Mouse (Mus musculus): Measurements from ENCODE around the gene Prkag1.

The Prkag1 gene

DNA sequence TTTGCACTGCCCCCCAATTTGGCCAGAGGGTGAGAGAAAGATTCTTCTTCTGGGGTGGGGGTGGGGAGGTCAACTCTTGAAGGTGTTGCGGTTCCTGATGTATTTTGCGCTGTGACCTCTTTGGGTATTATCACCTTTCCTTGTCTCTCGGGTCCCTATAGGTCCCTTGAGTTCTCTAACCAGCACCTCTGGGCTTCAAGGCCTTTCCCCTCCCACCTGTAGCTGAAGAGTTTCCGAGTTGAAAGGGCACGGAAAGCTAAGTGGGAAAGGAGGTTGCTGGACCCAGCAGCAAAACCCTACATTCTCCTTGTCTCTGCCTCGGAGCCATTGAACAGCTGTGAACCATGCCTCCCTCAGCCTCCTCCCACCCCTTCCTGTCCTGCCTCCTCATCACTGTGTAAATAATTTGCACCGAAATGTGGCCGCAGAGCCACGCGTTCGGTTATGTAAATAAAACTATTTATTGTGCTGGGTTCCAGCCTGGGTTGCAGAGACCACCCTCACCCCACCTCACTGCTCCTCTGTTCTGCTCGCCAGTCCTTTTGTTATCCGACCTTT lies 38.1 kb downstream of the Prkag1 start:
- DNase-seq (ENCODE audit: low spot score in 2 of 2) = no peak

DNA sequence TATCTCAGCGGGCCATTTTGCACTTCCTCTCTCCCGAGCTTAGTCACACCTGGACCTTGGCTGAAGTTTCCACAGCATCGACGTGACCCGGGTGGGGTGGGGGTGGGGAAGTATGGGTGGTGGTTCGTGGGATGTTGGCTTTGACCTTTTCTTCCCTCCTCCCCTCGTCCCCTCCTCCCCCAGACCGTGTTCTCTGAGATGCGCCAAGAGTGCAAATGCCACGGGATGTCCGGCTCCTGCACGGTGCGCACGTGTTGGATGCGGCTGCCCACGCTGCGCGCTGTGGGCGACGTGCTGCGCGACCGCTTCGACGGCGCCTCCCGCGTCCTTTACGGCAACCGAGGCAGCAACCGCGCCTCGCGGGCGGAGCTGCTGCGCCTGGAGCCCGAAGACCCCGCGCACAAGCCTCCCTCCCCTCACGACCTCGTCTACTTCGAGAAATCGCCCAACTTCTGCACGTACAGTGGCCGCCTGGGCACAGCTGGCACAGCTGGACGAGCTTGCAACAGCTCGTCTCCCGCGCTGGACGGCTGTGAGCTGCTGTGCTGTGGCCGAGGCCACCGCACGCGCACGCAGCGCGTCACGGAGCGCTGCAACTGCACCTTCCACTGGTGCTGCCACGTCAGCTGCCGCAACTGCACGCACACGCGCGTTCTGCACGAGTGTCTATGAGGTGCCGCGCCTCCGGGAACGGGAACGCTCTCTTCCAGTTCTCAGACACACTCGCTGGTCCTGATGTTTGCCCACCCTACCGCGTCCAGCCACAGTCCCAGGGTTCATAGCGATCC lies 38.9 kb downstream of the Prkag1 start:
- DNase-seq (ENCODE audit: low spot score in 2 of 2) = no peak

GRCm38 (mm10) chr15:98791771-98792170 lies 39.5 kb downstream of the Prkag1 start:
- DNase-seq (ENCODE audit: low spot score in 2 of 2) = no peak

GRCm38 (mm10) chr15:98791221-98791620 lies 40.1 kb downstream of the Prkag1 start:
- no peak for DNase-seq (ENCODE audit: low spot score in 2 of 2)

- no peak for DNase-seq (ENCODE audit: low spot score in 2 of 2)
These were observed 40.6 kb downstream of the Prkag1 start for GRCm38 (mm10) chr15:98790761-98791160.

DNA sequence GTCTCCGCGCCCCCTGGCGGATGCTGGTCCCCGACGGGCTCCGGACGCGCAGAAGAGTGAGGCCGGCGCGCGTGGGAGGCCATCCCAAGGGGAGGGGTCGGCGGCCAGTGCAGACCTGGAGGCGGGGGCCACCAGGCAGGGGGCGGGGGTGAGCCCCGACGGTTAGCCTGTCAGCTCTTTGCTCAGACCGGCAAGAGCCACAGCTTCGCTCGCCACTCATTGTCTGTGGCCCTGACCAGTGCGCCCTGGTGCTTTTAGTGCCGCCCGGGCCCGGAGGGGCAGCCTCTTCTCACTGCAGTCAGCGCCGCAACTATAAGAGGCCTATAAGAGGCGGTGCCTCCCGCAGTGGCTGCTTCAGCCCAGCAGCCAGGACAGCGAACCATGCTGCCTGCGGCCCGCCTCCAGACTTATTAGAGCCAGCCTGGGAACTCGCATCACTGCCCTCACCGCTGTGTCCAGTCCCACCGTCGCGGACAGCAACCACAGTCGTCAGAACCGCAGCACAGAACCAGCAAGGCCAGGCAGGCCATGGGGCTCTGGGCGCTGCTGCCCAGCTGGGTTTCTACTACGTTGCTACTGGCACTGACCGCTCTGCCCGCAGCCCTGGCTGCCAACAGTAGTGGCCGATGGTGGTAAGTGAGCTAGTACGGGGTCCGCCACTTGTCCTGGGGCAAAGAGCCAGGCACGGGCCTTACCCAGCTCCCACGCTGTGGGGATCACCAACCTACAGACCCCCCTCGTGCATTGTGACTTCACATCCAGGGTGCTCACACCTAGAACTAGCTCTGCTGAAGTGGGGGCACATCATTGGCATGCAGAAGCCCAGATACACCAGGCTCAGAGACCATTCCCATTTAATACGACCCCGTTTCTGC lies 41.4 kb downstream of the Prkag1 start, which contains the start of gene Wnt1:
TSS of gene Wnt1 (plus strand) at position 197 of the 875 bp plus-strand sequence.
- no peak for DNase-seq (ENCODE audit: low spot score in 2 of 2)

GRCm38 (mm10) chr15:98788972-98789660 lies 42.2 kb downstream of the Prkag1 start:
- no peak for DNase-seq (ENCODE audit: low spot score in 2 of 2)

DNA sequence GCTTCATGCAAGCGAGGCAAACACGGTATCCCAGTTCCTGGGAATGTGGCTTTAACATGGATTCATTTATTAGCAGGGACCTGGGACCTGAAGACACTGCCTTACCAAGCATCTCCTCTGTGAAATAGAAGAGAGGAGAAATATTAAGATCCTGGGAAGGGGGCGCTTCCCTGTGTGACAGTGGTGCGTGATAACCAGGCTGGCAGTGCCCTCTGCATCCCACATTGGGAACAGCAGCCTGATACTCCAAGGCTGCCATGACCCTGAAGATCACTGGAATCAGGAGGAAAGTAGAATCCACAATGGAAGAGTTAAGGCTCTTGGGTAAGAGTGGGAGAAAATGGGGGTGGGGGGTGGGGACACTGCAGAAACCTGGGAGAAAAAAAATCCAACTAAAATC lies 43.4 kb downstream of the Prkag1 start:
- DNase-seq (ENCODE audit: low spot score in 2 of 2) = no peak

- DNase-seq (ENCODE audit: low spot score in 2 of 2) = no peak
These were observed 45.6 kb downstream of the Prkag1 start for GRCm38 (mm10) chr15:98785744-98786143.

DNA sequence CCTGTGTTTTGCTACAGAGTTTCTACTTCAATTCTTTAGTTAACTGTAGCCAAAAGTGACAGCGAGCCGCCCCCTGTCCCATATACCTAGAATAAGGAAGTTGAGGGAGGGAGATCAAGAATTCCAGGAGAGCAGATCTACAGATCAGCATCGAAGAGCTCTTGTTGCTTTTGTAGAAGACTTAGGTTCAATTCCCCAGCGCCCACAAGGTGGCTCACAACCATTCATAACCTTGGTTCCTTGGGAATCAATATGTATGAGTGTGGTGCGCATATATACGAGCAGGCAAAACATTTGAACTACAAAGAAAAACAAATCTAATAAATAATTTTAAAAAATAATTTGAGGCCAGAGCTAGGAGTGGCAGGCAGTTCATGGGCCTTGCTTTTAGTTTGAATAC lies 50.2 kb downstream of the Prkag1 start:
- no peak for DNase-seq (ENCODE audit: low spot score in 2 of 2)

DNA sequence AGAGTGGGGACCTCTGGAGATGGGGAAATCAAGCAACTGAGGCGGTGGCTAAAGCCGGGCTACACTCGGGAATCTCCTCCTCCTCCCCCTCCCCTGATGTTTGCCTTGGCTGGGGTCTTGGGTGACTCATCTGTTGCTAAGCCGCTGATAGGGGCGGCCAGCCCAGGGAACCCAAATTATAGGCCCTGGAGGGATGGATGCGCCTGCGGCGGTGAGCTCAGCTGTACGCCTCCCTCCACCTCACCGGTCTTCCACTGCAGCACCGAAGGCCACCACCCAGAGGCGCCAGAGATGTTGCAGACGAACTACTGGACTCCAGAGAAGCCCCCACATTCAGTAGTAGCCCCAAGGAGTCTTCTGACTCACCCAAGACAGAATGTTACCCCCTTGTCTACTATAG lies 50.7 kb downstream of the Prkag1 start:
- peak; percentile 44 to 63 for DNase-seq (ENCODE audit: low spot score in 2 of 2)

DNA sequence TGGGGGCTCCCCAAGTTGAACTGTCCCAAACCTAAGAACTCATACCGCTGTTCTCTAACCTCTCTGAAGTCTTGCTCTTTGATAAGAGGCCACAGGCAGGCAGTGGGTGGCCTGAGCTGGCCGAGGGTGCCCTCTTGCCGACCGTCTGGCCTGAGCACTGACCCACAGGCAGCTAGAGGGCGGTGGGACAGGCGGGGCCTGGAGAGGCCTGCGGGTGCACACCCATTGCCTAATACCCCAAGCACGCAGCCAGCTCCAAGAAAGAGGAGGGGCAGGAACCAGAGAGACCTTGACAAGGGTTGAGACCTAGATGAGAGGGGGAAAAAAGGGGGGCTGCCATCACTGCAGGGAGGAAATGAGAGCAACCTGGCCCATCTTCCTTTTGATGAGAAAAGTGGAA lies 51.2 kb downstream of the Prkag1 start:
- DNase-seq (ENCODE audit: low spot score in 2 of 2) = peak; percentile 34 to 58

- no peak for DNase-seq (ENCODE audit: low spot score in 2 of 2)
These were observed 52.5 kb downstream of the Prkag1 start for GRCm38 (mm10) chr15:98778806-98779205.

DNA sequence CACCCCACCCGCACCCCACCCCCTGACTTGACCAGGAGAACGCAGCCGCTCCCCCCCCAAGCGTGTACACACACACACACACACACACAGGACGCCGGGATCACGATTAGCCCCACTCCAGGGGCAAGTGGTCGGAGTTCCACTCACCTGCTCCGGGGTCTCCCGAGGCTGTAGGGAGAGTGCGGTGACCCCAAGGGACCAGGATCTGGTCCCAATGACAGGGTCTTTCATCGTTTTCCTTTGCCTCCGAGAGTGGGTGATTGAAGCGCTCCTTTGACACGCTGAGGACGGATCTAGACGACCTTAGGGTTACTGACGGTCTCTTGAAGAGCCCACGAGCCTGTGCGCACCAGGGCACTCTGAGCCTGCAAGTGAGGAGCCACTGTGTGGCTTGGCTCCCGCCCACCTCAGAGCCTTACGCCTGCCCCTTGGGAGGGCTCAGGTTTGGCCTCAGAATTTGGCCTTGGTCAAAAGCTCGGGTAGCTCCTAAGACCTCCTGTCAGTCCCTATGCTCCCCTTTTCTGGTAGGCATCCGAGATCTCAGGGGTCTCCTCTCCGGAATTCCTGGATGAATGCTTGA lies 53.0 kb downstream of the Prkag1 start:
- DNase-seq (ENCODE audit: low spot score in 2 of 2) = no peak

GRCm38 (mm10) chr15:98777762-98778161 lies 53.6 kb downstream of the Prkag1 start, which contains the start of gene Wnt10b:
Wnt10b (minus strand) TSS chr15:98778150.
- no peak for DNase-seq (ENCODE audit: low spot score in 2 of 2)

- DNase-seq (ENCODE audit: low spot score in 2 of 2) = no peak
These were observed 54.2 kb downstream of the Prkag1 start for GRCm38 (mm10) chr15:98777005-98777616.

DNA sequence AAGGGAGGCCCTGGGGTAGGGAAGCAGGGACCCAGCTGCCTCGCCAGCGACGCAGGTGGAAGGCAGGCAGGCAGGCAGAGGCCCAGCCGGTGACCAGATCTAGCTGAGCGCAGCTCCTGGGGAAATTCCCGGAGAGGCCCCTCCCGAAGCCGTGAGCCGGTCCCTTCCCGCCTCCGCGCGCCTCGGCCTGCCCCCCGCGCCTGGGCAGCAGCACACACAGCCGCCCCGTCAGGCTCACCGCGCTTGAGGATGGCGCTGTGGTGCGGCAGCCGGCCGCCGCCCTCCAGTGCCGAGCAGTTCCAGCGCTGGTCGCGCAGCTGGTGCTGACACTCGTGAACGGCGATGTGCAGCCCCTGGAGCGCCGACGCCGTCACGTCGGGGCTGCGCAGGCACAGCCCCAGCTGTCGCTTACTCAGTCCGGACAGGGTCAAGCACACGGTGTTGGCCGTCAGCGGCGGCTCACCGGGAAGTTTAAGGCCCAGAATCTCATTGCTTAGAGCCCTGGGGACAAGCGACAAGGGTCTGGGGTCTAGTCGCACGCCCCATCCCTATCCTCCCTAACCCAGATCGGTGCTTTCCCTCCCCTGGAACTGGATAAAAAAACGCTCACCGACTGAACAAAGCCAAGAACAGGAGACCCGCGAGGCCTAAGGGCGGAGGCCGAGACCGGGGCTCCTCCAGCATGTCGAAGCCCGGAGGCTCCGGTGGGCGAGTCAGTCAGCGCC lies 54.9 kb downstream of the Prkag1 start:
- no peak for DNase-seq (ENCODE audit: low spot score in 2 of 2)

DNA sequence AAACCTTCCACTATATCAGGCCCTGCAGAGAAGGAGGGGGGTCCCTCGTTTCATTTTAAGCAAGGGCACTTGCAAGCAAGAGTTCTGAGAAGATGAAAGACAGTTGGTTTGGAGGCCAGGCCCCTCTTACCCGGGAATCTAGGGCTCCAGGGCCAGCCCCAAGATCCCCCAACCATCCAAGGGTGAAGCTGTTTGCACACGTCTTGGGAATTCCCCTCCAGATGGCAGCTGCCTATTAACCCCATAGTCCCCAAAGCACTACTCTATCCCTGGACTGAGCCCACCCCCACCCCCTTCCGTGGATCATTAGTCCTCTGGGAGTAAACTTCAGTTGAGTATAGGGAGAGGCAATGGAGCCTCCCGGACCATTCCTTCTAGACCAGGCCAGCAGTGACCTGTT lies 55.8 kb downstream of the Prkag1 start:
- no peak for DNase-seq (ENCODE audit: low spot score in 2 of 2)

DNA sequence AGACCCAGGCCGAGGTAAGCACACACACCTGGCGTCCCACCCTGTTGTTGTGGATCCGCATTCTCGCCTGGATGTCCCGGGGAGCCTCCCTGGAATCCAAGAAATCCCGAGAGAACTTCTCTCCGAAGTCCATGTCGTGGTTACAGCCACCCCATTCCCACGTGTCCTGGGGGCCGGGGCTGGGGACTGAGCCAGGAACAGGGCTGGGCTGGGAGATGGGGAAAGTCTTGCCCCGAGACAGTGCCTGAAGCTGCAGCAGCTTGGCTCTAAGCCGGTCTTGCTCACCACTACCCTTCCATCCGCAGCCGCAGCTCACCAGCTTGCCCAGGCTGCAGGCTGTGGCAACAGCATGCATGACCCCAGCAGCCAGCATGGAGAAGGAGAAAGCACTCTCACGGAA lies 57.2 kb downstream of the Prkag1 start:
- no peak for DNase-seq (ENCODE audit: low spot score in 2 of 2)

- no peak for DNase-seq (ENCODE audit: low spot score in 2 of 2)
These were observed 58.7 kb downstream of the Prkag1 start for GRCm38 (mm10) chr15:98772511-98773211.
